Mouse (Mus musculus) heart, adult 9 months (tissue): ENCODE measurements at regions not wholly inside any gene's neighbourhood (a gene's known extent, or its start where the extent isn't known, plus 50 kb on each side); places are given as distances from the start of the nearest gene placed in this dataset.

Source experiments
- DNase-seq, 2 experiments: peaks; one replicate each; pipeline ENCODE4 v3.0.0; 2022; ENCODE audit warnings: low spot score in 2 of 2

DNA sequence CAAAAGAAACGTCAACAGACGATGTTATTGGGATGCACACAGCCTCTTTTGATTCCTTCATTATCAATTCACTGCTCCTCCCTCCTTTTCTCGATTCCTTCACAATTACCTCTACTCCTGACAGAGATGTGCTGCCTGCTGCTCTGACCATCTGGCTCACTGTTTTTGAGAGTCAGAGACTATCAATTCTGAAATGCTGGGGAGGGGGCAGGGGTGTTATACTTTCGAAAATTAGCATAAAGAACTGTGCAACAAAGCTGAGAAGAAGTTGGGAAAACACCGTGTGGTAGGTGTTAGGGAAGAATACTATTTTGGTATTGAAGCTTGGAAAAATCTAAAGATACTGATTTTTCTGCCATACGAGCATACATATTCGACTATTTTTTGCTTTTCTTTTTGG, 96.4 kb downstream of the Nedd1 start:
- no peak for DNase-seq

DNA sequence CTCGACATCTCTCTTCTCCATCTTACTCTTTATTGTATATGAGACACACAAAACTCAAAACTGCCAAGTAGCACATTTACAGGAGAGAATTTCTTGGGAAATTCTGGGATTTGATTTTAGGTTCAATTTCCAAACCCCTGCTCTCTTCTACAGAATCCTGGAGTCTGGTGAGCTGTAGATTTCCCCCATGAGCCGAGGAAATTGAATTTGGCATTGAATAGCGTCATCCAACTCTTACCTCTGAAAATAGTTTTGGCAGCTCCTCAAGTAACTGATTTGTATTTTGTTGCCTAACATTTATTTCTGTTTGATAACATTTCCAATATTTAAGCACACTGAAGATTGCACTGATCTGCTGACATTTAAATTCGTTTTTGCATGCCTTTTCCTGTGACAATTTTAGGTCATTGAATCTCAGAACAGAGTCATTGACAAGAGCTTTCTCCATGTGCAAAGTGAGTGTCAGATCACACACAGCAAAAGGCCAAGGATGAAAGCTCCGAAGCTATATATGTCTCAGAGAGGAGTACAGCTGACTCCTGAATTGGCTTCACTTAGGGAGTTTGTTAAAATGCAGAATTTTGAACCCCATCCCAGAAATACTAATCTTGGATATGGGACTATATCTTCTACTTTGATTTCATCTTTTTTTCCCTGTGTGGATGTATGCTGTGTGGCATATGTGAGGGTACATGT, 106.4 kb downstream of the Nedd1 start:
- no peak for DNase-seq

DNA sequence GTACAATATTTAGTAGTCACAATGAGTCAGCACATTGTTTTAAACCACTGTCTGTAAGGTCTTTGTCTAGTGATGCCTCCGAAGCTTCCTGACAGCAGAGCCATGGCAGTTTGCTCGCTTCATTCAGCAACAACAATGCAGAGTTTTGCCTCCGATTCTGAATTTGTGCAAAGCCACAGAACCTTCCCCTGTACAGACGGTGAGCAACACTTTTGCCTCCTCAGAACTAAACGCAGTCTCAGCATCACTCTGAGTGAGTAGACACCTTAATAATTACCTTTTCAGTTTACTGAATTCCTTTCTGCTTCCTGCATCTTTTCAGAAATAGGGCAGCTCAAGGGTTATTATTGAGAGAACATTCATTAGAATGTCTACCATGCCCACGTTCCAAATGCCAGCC, 107.9 kb downstream of the Nedd1 start:
- no peak for DNase-seq

DNA sequence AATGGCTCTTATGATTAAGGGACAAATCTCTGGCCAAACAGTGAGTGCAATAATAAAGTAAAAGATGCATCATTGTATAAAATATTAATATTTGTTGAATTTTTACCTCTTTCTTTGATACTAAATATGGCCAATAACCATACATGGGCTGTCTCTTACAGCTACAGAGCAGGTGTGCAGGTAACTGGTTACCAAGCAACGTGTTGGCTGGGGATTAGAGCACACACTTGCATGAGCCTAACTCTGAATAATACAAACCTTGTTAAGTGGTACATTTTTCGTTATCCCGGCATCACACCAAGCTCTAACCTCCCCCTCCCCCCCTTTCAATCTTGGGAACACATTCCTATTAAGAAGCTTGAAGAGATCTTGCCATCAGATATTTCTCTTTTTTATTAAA, 111.2 kb downstream of the Nedd1 start:
- DNase-seq: no peak

DNA sequence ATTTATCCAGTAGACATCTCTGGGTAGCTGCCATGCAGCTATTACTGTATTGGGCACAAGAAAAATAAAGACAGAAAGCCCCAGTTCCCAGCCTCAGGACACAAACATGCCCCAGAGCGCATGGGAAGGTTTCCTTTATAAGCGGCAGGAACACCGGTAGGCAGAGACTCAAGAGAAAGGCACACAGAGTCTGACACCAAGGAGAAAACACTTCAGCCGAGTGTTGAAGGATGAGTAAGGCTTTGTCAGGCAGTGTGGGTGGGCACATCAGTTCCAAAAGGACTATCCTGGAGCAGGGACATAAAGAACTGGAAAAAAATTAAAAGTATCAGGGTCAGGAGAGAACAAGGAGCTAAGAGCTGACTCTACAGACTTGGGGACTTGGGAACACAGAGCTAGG, 115.5 kb downstream of the Nedd1 start:
- DNase-seq: no peak

DNA sequence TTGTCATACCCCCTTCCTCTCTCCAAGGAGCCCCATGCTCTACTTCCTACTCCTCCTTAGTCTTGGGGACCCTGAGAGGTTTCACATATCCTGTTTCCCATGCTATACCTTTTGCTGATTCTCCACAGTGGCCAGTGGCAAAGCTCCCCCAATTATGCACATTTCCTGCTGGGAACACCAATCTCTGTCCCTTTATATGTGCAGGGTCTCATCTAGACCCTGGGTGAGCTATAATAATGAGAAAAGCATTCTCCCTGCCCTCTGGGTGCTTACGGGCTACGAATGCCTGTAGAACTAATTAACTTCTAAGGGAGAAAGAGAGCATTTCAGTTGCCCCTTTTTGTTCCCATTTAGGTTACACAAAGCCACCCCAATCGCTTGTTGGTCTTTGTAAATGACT, 116.6 kb downstream of the Nedd1 start:
- DNase-seq: no peak

DNA sequence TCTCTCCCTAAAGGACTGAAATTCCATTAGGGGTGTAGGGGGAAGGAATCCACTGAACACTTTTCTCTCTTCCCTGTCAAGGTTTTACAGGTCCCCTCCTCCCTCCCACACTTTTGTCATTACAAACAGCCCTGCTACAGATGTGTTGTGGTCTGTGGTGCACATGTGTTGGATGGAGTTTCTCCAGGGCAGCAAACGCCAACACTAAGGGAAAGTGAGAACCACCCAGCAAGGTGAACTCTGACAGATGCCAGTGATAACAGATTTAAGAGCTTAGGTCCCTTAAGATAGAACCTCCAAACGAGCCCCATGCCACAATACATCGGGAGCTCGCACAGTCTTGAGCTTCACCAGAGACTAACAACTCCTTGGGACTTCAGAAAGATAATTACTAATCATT, 122.1 kb downstream of the Nedd1 start:
- no peak for DNase-seq

DNA sequence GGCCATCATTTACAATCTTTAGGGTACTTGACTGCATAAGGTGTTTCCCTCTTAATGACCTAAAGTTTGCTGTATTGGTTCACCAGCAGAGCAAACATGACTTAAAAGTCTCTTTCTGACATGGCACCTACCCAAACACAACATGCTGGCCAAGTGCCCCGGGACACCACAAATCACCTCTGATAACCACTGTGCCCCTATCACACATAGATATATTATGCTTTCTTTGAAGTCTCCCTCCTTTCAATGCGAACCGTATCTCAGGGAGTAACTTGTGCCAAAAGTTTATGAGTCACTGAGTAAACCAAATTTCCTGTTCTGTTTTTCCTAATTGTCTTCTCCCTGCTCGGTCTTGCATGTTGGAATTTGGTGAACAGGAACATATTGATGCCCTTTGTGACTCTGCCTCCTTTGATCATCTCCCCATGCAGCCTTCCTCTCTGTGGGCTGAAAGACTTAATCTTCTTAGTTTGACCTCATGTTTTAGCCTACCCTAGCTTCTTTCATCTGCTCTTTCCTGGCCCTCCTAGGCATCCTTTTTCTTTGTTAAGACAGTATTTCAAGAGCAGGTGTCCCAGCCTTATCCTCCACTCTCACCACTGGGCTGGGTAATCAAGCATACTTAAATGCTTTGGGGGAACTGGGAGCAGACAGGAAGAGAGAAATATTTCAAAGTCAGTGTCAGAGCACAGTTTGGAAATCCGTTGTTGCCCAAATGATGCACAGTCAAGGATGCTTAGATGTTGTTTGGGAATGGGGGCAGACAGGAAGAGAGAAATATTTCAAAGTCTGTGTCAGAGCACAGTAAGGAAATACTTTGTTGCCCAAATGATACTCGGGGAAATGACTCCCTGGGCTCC, 126.5 kb downstream of the Nedd1 start:
- no peak for DNase-seq

DNA sequence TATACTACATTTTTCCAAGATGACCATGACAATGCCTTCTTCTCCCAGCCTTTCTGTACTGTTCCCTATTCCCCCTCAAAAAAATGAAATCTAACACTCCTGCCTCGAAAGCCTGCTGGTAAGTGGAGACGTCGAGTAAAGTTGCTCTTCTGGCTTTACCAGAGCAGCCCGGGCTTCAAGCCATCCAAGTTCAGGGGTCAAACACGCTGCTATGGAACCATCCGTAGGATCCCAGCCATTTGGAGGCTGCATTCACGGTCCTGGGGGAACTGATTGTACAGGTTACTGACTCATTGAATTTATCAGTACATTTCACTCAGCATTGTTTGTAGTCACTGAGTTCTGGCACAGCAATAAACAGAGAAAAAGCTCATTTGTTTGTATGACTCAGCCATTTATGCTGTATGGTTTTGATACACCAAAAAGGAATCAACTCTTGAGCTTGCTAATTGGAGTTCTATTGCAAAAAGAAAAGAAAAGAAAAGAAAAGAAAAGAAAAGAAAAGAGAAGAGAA, 128.2 kb downstream of the Nedd1 start:
- DNase-seq: no peak

DNA sequence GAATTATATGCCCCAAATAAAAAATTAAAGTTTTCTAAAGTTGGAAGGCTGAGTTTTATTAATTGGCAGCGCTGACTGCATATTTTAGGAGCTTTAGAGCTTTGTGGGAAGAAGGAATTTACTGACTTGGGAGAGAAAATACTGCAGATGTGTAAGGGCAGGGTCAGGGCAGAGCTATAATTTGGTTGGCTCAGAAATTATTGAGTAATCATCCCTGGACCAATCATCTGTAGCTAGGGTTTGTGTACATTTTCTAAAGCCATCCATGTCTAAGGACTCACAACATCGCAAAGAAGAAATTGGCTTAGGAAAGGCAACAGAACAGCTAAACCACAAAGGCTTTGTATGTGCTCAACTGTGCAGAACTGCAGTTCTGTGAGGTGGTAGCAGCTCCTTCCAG, 143.3 kb downstream of the Nedd1 start:
- no peak for DNase-seq

DNA sequence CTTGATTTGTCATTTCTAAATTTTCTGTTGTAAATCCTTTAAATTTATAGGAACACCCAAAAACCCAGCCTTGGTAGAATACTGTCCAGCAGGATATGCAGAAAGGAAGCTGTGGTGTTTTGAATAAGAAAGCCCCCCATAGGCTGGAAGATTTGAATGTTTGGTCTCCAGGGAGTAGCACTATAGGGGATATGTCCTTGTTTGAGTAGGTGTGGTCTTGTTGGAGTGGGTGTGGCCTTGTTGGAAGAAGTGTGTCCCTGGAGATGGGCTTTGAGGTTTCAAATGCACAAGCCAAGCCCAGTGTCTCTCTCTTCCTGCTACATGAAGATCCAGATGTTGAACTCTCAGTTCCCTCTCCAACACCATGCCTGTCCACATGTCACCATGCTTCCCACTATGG, 151.7 kb downstream of the Nedd1 start:
- DNase-seq: no peak

DNA sequence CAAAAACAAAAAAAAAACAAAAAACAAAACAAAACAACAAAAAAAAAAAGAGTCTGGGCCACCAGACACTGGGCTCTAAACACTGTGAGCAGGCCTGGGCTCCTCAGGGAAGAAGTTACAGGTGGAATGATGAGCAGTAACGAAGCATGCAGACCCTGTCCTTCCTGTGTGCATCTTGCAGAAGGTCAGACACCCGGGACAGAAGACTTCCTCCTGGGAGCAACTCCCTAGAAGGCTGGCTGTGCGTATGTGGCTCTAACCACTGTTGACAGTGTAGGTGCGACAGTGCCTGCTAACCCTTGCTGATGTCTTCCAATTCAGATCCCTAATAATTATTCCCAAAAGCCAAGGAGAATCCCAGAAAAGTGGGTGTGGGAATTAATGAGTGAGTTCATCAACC, 164.8 kb downstream of the Nedd1 start:
- DNase-seq: no peak

DNA sequence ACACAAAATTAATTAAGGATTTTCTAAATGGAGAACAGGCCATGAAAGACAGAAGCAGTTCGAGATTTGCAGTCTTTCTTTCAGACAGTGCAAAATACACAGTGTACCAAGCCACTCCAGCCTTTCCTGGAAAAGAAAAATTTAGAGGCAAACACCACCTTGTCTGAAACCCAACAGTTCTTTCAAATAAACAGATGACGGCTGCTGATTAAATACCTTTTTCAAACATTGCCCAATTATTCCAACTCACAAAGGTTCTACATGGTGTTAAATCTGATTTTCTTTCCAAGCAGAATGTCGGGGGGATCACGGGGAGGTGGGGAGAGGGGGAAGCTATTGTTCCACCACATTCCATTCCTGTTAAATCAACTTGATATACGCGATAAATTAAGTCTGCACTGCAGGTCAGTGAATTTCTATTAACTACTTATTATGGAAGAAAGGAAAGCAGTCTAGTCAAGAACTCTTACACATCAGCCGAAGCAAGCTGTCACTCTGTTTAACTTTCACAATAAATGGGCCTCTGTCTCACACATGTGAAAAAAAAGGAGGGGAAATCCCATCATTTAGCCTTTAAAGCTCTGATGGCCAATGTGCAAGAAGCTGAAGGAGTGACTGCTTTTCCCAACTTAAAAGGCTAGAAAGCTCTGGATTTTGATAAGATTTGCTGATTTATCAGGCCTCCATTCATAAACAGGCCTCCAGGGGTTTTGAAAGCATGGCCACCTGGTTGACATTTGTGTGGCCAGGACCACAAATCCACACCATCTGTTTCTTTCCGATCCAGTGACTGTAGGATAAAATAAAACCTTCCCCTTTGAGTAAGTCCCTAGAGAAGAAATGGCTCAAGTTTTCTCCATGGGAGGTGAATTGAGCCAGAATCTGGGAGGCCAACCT, 165.4 kb downstream of the Nedd1 start:
- no peak for DNase-seq

DNA sequence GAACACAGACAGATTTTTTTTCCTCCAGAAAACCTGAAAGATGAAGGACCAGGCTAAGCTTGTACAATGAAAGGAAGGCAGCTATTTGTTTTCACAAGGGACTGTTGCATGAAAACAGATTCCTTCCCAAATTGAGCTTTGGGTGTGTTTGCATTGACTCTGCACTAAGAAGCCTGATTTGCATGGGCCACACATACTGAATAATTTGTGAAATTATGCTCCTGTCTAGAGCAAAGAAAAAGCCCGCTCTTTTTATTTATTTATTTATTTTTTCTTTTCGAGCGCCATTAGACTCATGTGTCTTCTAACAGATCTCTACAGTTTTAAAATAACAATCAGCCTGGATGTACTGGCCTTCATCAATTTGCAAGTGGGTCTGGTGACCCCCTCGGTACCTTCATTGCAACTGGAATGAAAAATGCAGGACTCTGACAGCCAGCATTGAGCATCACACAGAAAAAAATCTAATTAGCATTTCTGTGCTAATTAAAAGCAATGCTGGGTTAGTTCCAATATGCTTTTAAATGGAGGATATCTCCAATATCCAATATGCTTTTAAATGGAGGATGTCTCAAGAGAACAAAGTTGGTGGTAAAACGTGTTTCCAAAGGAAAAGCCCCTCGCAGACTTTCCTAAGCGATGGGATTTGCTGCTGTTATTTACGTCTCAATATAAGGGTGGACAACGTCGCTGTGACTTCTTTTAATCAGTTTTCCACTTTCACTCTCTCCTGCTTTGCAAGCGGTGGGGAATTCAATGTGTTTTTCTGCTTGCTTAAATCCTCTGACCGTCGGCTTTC, 166.3 kb downstream of the Nedd1 start:
- DNase-seq: no peak

DNA sequence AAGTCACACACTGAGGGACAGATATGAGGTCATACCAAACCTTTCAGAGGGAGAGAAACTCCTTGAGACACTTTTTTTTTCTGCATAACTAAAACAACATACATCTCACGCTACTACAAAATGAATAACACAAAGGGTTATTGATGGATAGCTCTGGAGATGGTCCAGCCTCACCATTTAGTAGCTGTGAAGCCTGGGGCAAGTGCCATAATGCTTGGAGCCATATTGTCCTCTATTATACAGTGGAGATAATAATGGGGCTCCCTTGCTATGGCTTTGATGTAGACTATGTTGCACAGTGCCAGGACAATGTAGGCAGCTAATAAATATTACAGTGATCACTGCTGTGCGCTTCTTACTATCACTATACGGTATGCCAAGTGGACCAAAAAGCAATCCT, 168.3 kb downstream of the Nedd1 start:
- DNase-seq: no peak

DNA sequence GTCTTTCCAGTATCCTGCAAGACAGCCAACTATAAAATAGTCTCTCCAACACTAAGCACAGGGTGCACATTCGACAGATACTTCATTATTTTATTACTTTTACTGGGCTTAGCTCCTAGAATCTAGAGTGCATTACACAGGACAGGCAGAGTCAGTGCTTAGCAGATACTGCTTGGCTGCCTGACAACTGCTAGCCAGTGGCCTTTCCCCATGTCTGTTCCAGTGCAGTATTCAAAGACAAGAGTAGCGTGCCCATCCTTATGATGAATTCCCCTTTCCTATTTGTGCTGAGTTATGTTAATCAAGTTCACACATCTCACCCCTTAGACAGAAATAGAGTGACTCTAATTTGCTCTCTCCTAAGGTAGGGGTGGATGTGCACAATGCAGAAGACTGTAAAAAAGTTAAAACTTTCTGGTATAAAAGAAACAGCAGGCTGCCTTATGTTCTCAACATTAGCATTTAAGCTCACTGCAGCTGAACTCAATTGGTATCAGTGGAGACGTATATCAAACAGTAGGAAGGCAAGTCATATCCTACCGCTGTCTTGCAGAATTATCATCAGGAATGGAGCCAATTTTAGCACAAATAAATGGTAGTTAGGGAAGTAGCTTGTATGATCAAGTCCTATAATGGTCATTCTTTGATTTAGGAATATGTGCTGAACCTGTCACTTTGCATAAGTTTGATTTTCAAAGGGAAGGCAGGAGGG, 173.2 kb downstream of the Nedd1 start:
- DNase-seq: no peak

DNA sequence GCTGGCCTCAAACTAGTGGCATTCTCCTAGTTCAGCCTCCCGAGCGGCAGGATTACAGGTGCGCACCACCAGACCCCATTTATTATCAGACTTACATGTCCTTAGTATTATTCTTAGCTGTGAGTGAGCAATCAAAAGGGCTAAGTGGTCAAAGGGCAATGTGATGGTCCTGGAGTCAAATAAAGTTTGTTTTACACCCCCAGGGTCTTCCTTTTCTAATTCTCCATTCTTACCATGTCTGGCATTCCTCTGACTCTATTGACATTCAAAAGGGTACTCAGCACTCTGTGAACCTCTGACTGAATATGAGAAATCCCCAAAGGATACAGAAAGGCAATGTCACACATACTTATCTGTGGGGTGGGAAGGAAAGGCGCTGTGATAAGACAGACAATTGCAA, 183.8 kb downstream of the Nedd1 start:
- no peak for DNase-seq

DNA sequence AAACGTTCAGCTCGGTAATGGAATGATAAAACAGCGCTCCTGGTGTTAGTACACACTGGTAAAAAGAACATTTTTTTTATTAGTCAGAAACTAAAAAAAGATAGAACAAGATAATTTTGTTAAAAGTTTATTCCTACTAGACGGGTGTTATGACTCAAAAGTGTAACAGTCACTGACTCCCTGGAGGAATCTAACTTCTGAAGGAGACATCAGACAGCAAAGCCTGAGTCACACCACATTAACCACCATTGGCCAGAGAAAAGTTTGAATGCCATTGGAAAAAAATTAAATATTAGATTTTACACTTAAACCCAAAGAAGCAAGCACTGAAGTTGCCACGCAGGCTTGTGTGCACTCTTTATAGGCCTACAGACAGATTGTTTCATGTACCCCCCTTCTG, 205.3 kb downstream of the Nedd1 start:
- DNase-seq: no peak

DNA sequence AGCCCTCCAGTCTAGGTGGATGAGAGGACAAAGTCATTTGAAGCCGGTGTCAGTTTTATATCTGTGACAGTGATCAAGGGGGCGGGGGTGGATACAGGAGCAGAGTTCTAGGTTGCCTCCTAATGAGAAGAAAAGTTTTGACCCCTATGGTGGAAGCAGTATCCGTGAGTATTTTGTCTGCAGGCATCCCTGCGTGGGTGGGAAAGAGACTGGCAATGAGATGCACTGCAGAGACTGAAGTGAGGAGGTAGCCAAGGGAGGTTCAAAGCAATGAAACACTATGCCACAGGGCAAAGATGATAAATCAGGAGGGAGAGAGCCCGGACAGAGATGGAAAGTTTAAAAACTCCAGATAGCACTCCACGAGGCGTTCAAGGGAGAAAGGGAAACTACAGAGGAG, 210.5 kb downstream of the Nedd1 start:
- DNase-seq: no peak

DNA sequence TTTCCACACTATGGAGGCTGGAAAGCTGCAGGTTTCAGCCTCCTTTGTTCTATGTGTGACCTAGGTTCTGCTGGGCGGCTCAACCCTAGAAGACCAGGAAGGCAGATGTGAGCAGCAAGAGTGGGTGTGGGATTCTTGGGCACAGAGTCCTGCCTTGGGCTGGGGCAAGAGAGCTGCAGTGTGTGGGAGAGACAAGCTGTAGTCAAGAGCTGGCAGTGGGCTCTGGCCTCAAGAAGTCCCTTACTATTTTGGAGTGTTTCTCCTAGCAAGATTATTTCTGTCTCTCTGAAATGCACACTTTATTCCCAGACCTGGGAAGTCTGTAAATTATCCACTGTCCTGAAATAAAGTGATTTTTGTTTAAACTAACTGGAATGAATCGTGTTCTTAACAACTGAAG, 211.5 kb downstream of the Nedd1 start:
- DNase-seq: no peak

DNA sequence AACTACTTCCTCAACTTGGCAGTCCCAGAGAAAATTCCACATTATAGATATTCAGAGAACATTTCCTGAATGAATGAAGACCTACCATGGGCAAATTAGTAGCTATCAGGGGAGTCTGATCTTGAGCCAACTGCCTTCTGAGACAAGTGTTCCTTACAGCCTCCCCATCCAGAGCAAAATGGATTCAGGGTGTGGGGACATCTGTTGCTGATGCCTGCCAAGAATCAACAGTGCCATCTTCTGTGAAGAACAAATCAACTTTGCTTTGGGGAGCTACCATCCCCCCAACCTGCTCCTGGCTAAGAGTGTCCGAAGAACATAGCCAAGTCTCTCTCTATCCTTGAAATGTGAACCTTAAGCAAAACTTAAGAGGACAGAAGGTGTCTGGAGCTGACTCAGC, 217.9 kb downstream of the Nedd1 start:
- DNase-seq: no peak
